Mouse (Mus musculus) thymus, postnatal 0 days (tissue): Measurements from ENCODE around the gene Scp2d1. TPM values are rescaled to one million over a fixed set of nuclear protein-coding genes. Genes with fewer than 3 reads are reported as not detected.
"Not testable (repeated sequence)": the region's sequence is repeated elsewhere in the genome, so short reads cannot be mapped to it uniquely, and the experiment has no call there.

Experiments used
- DNase-seq: peaks from one replicate; pipeline ENCODE4 v3.0.0-alpha.2; 2015; ENCODE audit warnings: low spot score
- polyA plus RNA-seq: library from polyadenylated mRNA; unstranded; fragments of >200 nt; fragmentation: Nextera tagmentation; extraction: Ambion mirVana; gene quantifications from 2 replicates; pipeline ENCODE4 v1.2.1, GENCODE M21; 2015

The Scp2d1 gene
- polyA plus RNA-seq, result not detected in 2 replicates

DNA sequence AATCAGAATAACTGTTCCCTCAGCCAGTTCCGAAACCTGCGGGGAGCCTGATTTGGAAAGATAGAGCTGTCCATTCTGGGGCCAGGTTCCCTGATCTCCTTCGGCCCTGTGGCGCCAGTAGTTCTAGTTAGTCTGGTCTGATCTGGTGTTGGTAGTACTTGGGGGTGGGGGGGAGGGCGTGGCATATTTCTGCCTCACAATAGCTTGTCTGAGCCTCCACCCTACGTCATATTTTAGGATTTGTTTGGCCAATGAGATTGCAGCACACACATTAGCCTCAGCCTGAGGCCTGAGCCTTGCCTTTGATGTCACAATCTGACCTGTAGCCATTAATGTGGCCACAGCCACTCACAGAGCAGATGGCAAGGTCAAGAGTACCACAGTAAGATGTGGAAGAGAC lies at the start of gene Scp2d1:
Gene Scp2d1, plus strand, starts transcription at position 301 of the 400 bp plus-strand sequence.
- not testable (repeated sequence) for DNase-seq

DNA sequence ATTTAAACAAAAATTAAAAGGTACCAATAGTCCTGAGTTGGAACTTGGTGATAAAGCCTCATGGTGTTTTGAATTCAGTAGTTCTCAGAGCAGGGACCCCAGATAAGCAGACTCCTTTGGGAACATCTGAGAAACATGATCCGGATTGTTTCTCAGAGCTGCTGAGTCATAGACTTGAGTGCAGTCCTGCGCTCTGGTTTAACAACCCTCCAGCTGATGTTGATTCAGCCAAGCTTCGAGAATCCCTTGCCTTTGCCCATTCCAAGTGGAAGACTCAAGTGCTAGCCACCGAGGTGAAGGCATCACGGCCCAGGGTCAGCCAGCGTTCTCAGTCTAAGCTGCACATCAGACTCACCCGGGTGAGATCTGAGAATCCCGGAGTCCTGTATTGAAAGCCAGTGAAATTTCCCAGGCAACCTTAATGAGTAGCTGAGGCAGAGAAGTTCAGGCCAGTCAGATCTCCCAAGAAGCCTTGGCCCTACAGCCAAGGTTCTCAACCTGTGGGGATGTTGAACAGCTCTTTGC lies 48.8 kb upstream of the Scp2d1 start:
- DNase-seq, result no peak

DNA sequence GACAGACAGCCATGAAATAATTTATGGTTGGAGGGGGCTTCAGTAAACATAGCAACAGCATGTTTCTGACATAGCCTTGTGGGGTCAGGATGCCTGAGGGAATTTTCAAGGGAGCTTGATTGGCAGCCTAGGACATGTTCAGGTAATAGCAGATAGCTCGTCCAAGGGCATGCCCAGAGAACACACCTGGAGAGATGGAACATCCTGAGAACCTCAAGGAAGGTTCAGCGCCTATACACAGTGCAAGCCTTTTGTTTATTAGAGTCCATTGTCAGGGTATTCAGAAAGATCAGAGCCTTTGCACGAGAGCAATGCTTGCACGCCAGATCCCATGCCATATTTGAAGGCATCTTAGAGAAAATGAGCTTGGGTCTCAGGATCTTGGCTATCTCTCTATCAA lies 47.8 kb upstream of the Scp2d1 start:
- DNase-seq, result no peak

DNA sequence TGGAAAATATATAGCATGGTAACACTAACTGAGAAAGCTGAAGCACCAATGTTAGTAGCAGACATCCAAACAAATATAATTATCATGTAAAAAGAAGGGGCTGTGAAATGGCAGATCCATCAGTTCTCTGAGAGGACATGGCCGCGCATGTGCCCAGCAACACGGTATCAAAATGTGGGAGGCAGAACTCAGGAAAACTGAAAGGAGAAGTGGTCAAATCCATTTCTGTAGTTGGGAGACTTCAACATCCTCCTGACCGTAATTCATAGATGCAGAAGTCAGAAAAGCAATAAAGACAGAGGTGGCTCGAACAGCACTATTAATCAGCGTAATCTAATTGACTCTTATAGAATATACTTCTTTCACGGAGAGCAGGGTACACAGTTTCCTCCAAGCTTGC lies 44.2 kb upstream of the Scp2d1 start:
- no peak for DNase-seq

DNA sequence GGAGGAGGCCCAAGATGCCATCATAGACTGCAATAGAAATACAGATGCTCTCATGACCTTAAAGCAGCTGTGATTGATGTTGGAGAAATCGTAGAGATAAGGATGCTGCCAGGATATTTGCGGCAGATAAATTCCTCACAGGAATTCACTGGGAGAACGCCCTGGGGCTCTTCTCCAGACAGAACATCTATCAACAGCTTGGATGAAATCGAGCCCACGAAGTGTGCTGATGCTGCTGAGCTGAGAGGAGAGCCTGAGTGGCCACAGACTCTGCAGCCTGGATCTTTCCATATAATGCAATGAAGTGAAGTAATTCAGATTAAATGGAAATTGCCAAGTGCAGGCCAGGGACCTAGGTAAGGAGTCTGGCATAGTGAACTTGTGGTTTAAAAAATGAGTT lies 42.7 kb upstream of the Scp2d1 start:
- DNase-seq, result no peak

DNA sequence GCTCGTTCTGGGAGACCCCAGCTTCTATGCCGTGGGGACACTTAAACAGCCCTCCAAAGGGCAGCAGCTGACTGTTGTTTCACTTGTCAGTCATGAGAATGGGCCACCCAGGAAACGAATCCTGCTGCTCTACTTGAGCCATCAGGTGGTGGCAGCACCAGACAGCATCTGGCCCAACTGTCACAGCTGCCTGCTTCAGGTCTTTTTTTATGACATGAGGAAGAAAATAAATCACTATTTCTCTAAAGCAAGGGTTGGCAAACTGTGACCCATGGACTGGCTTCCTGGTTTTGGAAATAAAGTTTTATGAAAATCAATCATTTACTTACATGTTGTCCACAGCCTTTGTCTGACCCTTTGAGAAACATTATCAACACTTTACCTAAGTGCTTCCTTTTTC lies 41.6 kb upstream of the Scp2d1 start:
- DNase-seq, result no peak

DNA sequence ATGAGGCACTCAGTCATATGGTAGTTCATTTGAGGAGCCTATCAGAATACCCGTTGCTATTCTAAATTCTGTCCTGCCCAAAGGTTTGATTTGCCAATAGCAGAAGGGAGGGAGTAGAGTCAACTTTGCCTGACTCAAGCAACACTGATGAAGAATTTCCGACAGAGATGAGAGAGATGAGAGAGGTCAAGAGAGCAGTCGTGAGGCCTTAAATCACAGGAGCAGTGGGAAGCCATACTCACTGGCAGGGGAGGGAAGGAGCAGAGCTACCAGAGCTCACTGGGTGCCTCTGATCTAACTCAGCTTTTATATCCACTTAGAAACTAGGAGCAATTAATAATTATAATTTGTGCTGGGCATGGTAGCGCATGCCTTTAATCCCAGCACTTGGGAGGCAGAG lies 41.0 kb upstream of the Scp2d1 start:
- DNase-seq, result no peak

DNA sequence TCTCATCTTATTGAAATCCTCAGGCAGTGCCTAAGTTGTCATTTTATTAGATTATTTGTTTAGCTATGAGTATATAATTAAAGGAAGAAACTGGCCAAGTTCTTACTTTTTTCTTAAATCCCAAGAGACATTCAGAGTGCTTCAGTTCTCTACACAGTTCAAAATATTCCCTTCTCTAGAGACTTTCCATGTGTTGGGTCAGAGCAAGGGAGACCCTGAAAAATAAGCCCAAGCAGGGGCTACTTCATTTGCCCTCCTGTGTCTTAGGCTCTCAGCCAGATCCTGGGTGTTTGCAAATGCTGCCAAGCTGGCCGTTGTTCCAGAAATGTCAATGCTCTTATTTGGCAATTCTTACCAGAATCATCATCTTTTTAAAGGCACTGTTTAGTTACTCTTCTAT lies 40.3 kb upstream of the Scp2d1 start:
- no peak for DNase-seq

DNA sequence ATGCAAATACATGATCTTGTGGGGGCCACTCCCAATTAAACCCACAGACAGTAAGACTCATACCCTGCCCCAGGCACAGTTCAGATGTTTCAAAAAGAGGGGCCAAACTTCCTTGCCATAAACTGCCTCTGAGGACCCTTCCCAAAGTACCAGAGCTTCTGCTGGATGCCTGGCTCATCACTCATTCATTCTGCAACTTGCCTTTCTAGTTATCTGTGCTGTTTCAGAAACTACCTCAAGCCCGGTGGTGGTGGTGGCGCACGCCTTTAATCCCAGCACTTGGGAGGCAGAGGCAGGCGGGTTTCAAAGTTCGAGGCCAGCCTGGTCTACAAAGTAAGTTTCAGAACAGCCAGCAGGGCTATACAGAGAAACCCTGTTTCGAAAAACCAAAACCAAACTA lies 39.6 kb upstream of the Scp2d1 start:
- DNase-seq, result no peak

DNA sequence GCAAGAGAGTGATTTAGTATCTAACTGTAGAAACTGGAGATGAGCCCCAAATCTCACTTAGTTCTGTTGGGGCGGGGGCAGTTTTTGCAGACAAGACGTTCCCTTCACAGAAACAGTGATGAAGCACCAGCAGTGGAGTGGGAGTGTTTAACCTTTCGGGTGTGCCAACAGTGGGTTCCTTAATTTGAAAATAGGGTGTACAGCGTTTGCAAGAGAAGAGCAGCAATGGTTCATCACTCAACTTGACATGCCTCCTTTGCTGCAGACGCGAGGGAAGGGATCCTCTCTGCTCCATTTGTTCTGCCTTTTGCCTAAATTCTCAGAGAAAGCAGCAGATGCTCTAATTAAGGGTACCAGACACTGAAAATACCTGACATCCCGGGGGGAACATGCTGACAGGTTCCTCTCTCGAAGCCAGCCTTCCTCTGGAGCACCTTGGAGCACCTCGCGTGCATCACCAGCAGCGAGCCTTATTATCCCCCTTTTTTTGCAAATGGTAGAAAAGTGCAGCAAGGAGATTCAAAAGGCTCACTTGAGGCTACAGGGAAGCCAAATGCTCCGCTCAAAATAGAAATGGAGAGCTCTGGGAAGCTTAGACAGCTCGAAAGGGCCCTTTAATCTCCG lies 31.7 kb upstream of the Scp2d1 start:
- DNase-seq, result no peak

DNA sequence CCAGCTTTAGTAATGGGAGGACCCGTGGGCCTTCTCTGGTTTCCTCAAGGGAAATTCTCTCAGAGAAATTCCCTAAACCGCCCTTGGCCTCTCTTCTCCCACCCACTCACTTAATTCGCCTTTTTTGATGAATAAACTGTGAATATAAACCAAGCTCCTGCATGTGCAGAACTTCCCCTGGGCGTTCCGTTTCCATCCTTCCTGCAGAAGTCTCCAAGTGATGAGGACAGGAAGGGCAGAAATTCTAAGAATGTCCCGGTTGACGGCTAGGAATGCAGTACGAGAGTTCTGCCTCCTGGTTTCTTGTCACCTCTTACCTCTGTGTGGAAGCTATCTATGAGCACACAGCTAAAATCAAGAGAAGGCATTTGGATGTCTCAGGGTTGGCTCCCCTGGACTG lies 25.9 kb upstream of the Scp2d1 start:
- no peak for DNase-seq

DNA sequence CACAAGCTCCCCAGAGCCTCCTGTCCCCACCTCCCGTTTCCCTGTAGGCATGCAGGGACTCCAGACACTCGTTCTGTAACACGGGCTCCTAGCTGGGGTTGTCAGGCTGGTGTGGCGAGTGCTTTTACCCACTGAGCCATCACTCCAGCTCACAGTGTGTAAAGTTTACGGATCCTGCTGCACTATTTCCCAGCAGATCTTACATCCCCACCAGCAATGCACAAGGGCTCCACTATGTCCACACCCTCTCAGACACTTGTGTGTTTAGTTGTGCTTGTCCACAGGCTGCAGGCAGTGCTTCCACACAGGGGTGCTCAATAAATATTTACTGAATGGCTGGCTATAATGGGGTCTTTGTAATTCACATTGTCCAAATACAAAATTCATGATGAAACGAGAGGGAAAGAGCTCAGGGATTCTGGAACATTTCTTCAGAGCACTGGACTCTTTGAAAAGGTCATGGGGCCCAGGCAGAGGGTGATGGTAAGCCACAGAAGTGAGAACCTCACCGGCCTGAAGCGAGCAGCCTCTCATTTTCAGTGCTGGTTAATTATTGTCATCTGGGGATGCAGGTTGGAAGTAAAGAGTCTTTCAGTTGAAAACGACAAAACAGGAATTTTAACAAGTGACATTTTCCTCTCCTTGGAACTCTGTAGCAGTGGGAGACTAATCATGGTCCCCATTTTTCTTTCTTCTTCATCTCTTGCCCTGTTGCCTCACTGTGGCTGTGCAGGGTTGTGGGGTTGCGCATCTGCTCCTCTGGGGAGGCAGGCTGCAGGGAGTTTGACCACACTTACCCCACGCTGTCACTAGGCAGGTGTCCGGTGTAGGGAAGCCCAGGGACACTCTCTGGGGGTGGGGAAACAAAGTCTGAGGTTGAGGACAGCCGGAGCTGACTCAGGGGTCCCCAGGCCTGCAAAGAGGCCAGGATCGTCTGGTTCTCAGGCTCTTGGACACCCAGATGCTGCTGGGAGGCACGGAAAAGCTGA lies 15.4 kb upstream of the Scp2d1 start:
- DNase-seq, result no peak

DNA sequence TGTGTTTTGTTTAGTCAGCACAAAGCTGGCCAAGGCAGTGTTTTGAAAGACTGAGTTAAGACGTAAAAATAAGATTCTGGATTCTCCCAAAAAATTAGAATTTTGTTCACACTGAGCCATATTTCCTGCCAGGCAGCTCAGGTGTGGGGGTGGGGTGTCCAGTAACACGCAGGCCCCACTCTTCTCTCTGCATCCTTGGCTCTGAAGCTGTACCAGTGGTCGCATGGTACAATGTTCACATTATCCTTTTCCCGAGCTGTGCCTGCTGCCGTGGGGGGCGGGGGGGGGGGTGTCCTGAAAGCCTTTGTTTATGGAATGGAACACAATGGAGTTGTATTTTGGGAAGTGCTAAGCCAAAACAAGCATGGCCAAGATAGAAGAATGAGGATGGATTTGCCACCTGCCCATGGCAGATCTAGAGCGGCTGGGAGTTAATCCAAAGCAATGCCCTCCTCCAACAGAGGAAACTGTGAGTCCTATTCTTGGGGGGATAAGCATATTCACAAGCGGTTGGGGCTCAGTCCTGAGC lies 5.1 kb downstream of the Scp2d1 start:
- no peak for DNase-seq

DNA sequence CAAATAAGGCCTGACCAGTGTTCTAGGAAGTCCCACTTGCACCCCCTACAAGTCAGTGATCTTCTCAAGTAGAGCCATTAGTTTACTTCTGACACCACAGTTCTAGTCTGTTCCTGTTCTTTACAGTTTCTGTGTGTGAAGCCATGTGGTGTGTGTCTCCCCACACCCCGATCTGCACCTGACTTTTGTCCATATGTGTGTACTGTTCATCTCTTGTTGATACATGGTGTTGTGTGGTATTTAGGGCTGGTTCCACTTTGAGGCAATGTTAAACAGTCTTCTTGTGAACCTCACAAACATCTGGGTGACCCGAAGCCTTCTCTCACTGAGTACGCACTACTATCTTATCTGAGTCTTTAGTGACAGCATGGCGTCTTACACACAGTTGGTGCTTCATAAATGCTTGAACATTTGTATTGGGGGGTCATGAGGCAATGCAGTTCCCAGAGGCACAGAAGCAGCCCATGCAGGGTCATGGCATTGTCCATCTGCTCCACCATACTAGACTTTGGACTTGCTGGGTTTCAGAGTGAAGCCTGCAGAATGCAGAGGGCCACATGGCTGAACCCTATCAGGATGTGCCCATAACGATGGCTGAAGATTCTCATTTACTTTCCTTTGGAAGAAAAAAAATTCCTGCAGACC lies 13.3 kb downstream of the Scp2d1 start:
- DNase-seq, result no peak

DNA sequence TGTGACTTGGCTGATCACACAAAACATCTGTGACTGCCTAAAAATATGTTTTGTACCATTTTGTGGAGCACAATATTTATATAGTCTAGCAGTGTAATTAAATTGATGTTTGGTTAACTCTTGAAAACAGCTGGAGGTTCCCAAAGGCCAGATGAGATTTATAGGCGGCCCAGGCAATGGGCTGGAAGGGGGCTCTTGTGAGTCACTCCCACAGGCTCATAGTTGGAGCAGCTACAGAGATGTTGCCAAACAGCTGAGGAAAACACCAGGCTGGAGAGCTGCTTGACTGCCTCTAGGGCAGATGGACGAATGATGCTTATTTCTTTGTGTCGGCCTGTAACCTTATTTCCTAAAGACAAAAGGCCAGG lies 13.8 kb downstream of the Scp2d1 start:
- no peak for DNase-seq

DNA sequence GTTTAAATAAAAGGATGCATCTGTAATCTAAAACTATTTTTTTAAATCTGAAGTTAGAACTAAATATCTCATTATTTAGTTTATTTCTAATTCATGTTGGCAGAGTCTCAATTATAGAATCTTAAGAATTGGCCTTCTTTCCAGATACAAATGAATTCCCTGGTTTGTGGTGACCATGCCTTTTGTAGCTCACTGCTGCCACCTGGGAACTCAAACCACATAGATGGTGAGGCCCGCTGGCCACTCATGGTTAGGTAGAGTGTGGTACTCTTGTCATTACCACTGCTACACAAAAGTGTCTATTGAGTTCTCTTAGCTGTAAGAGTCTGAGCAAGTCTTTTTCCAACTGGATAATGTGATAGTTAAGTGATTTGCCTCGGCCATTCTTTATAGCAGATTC lies 45.4 kb downstream of the Scp2d1 start:
- DNase-seq, result no peak

Other genes with a start within 250 kb of the Scp2d1 start
- gene Smim26, start 229.6 kb upstream of the Scp2d1 start, polyA plus RNA-seq, result 60.4 and 67.0 TPM in 2 replicates
- 42.0 and 44.9 TPM in 2 replicates for gene Dtd1, start 223.8 kb upstream of the Scp2d1 start, polyA plus RNA-seq